Mouse (Mus musculus): ENCODE data around the gene Nrxn3. TPM values are rescaled to one million over a fixed set of nuclear protein-coding genes. Genes with fewer than 3 reads are reported as not detected.

The Nrxn3 gene
- polyA plus RNA-seq, 1 experiment from 2014 or later = 1.0 TPM

GRCm38 (mm10) chr12:89364850-89365249 is 642.2 kb downstream of the Nrxn3 start:
- 60% methylated on average over 4 of the region's 4 CpGs for WGBS
- Histone ChIP-seq H3K27me3 (no peaks in the 10 kb centered on the region), H3K4me1 (no peaks in the 10 kb centered on the region), H3K9me3 (no peaks in the 10 kb centered on the region), H3K27ac (no peak overlapping the region), H3K36me3 (no peaks in the 10 kb centered on the region), H3K4me3 (no peak overlapping the region), H3K4me2 (replicated peaks) (no peak overlapping the region), H3K9ac (no peak overlapping the region)
- no peak for ATAC-seq (ENCODE audit: low FRiP score, low read depth)

- no peak overlapping the region for H3K4me2 ChIP-seq (replicated peaks)
- WGBS = 46% methylated on average over 1 of the region's 1 CpGs
- H3K9ac ChIP-seq = no peak overlapping the region
- H3K36me3 ChIP-seq = no peaks in the 10 kb centered on the region
- no peaks in the 10 kb centered on the region for H3K4me1 ChIP-seq
- no peak overlapping the region for H3K4me3 ChIP-seq
- no peaks in the 10 kb centered on the region for H3K9me3 ChIP-seq
- no peaks in the 10 kb centered on the region for H3K27me3 ChIP-seq
- ATAC-seq (ENCODE audit: low FRiP score, low read depth) = no peak
- no peak overlapping the region for H3K27ac ChIP-seq
These were observed 647.3 kb downstream of the Nrxn3 start for GRCm38 (mm10) chr12:89369939-89370338.

DNA sequence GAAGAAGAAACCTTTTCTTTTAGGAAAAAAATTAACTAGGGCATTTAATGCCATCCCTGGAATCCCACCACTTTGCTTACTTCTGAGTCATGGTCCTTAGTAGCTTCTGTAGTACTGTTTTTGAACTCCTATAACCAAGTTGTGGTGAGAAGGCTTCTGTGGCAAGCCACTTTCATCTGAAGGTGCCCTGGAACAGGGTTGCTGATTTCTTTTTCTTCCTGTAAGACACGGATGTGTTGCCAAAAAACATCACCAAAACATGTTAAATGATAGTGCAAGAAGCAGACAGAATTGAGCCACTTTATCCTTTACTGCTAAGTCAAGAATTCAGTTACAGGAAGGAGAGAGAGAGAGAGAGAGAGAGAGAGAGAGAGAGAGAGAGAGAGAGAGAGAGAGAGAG is 653.9 kb downstream of the Nrxn3 start:
- H3K4me1 ChIP-seq = no peaks in the 10 kb centered on the region
- H3K9ac ChIP-seq = no peak overlapping the region
- H3K36me3 ChIP-seq = no peaks in the 10 kb centered on the region
- H3K27me3 ChIP-seq = no peaks in the 10 kb centered on the region
- H3K4me2 ChIP-seq (replicated peaks) = no peak overlapping the region
- WGBS = 61% methylated on average over 1 of the region's 1 CpGs
- H3K27ac ChIP-seq = no peak overlapping the region
- no peak overlapping the region for H3K4me3 ChIP-seq
- ATAC-seq (ENCODE audit: low FRiP score, low read depth) = no peak
- H3K9me3 ChIP-seq = no peaks in the 10 kb centered on the region

DNA sequence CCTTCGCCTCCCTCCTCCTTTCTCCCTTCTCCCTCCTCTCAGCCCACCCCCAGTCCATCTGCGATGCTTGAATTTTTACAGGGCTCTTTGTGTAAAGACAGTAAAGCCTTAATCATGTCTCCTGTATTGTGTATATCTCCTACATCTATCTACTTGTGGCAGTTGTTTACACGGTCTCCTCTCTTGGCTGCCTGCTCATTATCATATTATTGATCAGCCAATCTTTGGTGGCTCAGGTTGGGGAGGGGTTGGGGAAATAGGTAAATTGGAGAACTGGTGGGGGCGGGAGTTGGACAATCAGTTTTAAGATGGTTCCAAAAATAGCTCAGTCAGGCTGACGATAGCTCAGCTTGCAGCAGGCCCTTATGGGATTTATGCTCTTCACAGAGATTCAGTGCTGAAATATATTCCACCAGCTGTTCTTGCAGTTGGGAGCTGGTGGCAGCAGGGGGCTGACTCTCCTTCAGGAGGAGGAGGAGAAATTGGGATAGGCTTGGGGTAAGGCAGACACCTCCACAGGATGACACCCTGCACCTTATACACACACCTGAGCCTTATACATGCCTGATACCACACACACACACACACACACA is 654.5 kb downstream of the Nrxn3 start:
- H3K9ac ChIP-seq = no peak overlapping the region
- 58% methylated on average over 5 of the region's 5 CpGs for WGBS
- no peaks in the 10 kb centered on the region for H3K36me3 ChIP-seq
- H3K9me3 ChIP-seq = no peaks in the 10 kb centered on the region
- H3K27ac ChIP-seq = no peak overlapping the region
- H3K27me3 ChIP-seq = no peaks in the 10 kb centered on the region
- H3K4me1 ChIP-seq = no peaks in the 10 kb centered on the region
- no peak overlapping the region for H3K4me3 ChIP-seq
- 0 out of 2 replicates have a peak, but pooled peaks have one; percentile 8 for ATAC-seq (ENCODE audit: low FRiP score, low read depth)
- no peak overlapping the region for H3K4me2 ChIP-seq (replicated peaks)

GRCm38 (mm10) chr12:89377687-89378086 is 655.0 kb downstream of the Nrxn3 start:
- Histone ChIP-seq H3K27ac (no peak overlapping the region), H3K4me1 (no peaks in the 10 kb centered on the region), H3K4me3 (no peak overlapping the region), H3K9ac (no peak overlapping the region), H3K36me3 (no peaks in the 10 kb centered on the region), H3K27me3 (no peaks in the 10 kb centered on the region), H3K4me2 (replicated peaks) (no peak overlapping the region), H3K9me3 (no peaks in the 10 kb centered on the region)
- WGBS = 87% methylated on average over 2 of the region's 2 CpGs
- no peak for ATAC-seq (ENCODE audit: low FRiP score, low read depth)

DNA sequence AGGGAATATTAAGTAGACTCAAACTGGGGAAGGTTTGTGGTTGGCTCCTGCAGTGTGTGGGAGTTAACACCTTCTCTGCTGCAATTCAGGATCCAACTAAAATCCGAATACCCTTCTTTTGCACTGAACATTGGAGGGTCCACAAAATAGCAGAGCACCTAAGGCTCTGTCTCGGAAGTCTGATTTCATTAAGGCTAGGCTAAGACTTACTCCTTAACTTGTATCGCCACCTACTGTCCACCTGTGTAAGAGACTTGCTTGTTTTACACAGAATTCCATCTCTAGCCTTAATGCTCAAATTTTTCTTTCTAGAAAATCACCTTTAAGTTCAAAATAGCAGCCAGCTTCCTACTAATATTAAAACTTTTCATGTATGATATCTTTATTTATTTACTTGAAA is 660.6 kb downstream of the Nrxn3 start:
- H3K9me3 ChIP-seq = no peaks in the 10 kb centered on the region
- no peaks in the 10 kb centered on the region for H3K4me1 ChIP-seq
- WGBS = 8% methylated on average over 3 of the region's 3 CpGs
- H3K36me3 ChIP-seq = no peaks in the 10 kb centered on the region
- H3K4me3 ChIP-seq = no peak overlapping the region
- no peaks in the 10 kb centered on the region for H3K27me3 ChIP-seq
- no peak overlapping the region for H3K4me2 ChIP-seq (replicated peaks)
- ATAC-seq (ENCODE audit: low FRiP score, low read depth) = no peak
- no peak overlapping the region for H3K9ac ChIP-seq
- no peak overlapping the region for H3K27ac ChIP-seq

GRCm38 (mm10) chr12:89395121-89395792 is 672.6 kb downstream of the Nrxn3 start:
- Histone ChIP-seq H3K9ac (no peak overlapping the region), H3K4me2 (replicated peaks) (no peak overlapping the region), H3K27me3 (no peaks in the 10 kb centered on the region), H3K9me3 (no peaks in the 10 kb centered on the region), H3K4me1 (no peaks in the 10 kb centered on the region), H3K27ac (no peak overlapping the region), H3K36me3 (no peaks in the 10 kb centered on the region), H3K4me3 (no peak overlapping the region)
- 57% methylated on average over 3 of the region's 3 CpGs for WGBS
- no peak; the same call in 1 of the 2 replicates for ATAC-seq (ENCODE audit: low FRiP score, low read depth)

GRCm38 (mm10) chr12:89436519-89436918 is 713.8 kb downstream of the Nrxn3 start:
- Histone ChIP-seq H3K4me1 (no peaks in the 10 kb centered on the region), H3K4me3 (no peak overlapping the region), H3K9me3 (no peaks in the 10 kb centered on the region), H3K4me2 (replicated peaks) (no peak overlapping the region), H3K36me3 (no peaks in the 10 kb centered on the region), H3K27me3 (no peaks in the 10 kb centered on the region), H3K27ac (no peak overlapping the region), H3K9ac (no peak overlapping the region)
- ATAC-seq (ENCODE audit: low FRiP score, low read depth) = no peak

DNA sequence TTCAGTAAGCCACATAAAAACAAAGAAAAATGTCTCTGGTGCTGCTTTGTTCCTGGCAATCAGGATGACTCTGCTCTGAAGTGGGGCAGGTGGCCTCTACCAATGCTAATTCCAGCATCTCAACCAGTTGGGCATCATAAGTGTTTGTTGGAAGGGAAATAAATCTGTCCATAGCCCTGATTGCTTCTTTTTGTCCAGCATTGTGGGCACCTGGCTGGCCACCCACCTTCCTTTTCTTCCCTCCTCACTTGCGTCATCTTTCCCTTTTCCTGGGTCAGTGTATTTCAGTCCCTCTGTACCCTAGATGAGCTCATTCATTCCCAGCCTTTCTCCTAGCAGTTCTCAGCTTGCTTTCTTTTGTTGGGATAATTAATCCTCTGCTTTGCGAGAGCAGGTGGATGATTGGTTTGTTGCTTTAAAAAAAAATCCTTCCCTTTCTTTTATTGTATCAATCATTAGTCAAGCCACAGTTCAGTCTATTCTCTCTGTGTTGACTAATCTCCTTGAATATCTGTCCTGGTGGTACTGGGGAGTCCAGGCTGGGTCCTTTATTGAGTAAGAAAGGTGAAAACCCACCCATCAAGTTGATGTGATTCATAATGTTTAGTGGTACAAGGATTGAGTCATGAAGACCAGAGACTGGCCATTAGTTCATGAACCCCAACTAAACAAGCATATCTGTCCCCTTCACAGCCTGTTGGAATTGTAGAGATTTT is 719.8 kb downstream of the Nrxn3 start:
- Histone ChIP-seq H3K4me2 (replicated peaks) (no peak overlapping the region), H3K4me3 (no peak overlapping the region), H3K9me3 (no peaks in the 10 kb centered on the region), H3K27ac (no peak overlapping the region), H3K27me3 (no peaks in the 10 kb centered on the region), H3K36me3 (no peaks in the 10 kb centered on the region), H3K9ac (no peak overlapping the region), H3K4me1 (no peaks in the 10 kb centered on the region)
- ATAC-seq (ENCODE audit: low FRiP score, low read depth) = no peak
- 72% methylated on average over 2 of the region's 2 CpGs for WGBS

- Histone ChIP-seq H3K27ac (no peak overlapping the region), H3K4me3 (no peak overlapping the region), H3K9me3 (no peaks in the 10 kb centered on the region), H3K4me2 (replicated peaks) (no peak overlapping the region), H3K9ac (no peak overlapping the region), H3K36me3 (no peaks in the 10 kb centered on the region), H3K4me1 (no peaks in the 10 kb centered on the region), H3K27me3 (no peaks in the 10 kb centered on the region)
- ATAC-seq (ENCODE audit: low FRiP score, low read depth) = no peak
- 8% methylated on average over 2 of the region's 2 CpGs for WGBS
These were observed 728.1 kb downstream of the Nrxn3 start for GRCm38 (mm10) chr12:89450667-89451298.

- no peak for ATAC-seq (ENCODE audit: low FRiP score, low read depth)
- Histone ChIP-seq H3K27me3 (no peaks in the 10 kb centered on the region), H3K27ac (no peak overlapping the region), H3K4me3 (no peak overlapping the region), H3K4me2 (replicated peaks) (no peak overlapping the region), H3K9me3 (no peaks in the 10 kb centered on the region), H3K36me3 (no peaks in the 10 kb centered on the region), H3K9ac (no peak overlapping the region), H3K4me1 (no peaks in the 10 kb centered on the region)
- WGBS = 69% methylated on average over 2 of the region's 2 CpGs
These were observed 747.5 kb downstream of the Nrxn3 start for GRCm38 (mm10) chr12:89470226-89470625.

GRCm38 (mm10) chr12:89471289-89471688 is 748.6 kb downstream of the Nrxn3 start:
- H3K27ac ChIP-seq = no peak overlapping the region

More at GRCm38 (mm10) chr12:89471289-89471688, 748.6 kb downstream of the Nrxn3 start:
- Histone ChIP-seq H3K4me1 (no peaks in the 10 kb centered on the region), H3K4me2 (replicated peaks) (no peak overlapping the region), H3K36me3 (no peaks in the 10 kb centered on the region), H3K9me3 (no peaks in the 10 kb centered on the region), H3K4me3 (no peak overlapping the region), H3K27me3 (no peaks in the 10 kb centered on the region), H3K9ac (no peak overlapping the region)
- no peak for ATAC-seq (ENCODE audit: low FRiP score, low read depth)
- 69% methylated on average over 2 of the region's 2 CpGs for WGBS
